Mouse (Mus musculus) gonadal fat pad, adult 2 months (tissue): ENCODE results near the gene Pnma5. TPM values are rescaled to one million over a fixed set of nuclear protein-coding genes. Genes with fewer than 3 reads are reported as not detected.
"Not testable (repeated sequence)": the region's sequence is repeated elsewhere in the genome, so short reads cannot be mapped to it uniquely, and the experiment has no call there.

Experiments
- DNase-seq: peaks from one replicate; pipeline ENCODE4 v3.0.0-alpha.2; 2012; ENCODE audit warnings: low read depth
- polyA plus RNA-seq: library from polyadenylated mRNA; depleted of rRNA; stranded (reverse); fragments of >200 nt; gene quantifications from 2 replicates; pipeline ENCODE4 v1.2.3, GENCODE M21; 2012; rRNA removed

Pnma5 gene
- polyA plus RNA-seq, result not detected in 2 replicates

DNA sequence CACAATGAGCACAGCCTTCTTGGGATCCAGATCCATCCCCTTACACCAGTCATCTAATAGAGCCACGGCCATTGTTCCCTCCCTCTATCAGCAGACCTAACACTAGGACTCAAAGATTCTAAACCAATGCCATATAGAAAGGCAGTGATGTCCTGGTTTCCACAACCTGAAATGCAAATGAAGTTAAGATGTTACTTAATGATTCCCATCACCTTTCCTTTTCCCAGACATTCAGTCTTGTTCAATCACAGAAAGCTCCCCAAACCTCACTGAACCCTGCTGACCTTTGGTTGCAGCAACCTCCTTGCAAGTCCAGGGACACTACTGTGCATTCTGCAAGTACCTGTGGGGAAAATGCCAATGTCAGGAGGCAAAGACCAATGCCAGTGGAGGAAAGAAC is at the start of gene Pnma5:
TSS of gene Pnma5 (minus strand) at position 101 of the 400 bp plus-strand sequence.
- DNase-seq, result no peak

DNA sequence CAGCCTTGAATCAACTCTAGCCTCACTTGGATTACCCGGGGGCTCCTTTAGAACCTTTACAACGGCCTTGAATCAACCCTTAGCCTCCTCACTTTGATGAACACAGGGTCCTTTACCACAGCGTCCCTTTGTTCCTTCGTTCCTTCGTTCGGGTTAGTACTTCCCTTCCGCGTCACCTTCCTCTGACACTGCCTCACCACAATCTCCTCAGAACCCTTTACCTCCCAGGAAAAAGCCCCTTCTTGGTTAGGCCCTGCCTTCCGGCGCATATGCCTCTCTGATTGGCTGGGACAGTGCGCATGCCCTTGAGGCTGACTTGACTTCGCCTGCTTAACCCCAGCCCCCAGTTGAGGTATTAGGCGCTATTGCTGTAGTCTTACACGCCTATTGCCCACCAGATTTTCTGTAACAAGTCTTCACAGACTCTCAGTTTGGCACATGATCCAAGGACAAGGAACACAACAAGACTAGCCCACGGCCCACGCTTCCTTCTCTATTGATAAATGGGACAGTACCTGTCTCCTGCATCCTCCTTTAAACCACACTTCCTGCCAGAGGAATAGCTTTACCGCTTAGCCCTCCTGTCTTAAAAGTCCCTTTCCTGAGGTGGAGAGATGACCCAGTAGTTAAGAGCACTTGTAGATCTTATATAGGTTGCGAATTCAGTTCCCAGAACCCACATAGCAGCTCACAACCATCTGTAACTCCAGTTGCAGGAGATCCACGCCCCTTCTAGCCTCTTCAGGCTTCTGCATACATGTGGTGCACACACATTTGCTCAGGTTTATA is 45.6 kb upstream of the Pnma5 start, which contains the start of gene Xlr4a:
TSS of gene Xlr4a (minus strand) at position 212 of the 789 bp plus-strand sequence.
- DNase-seq, result not testable (repeated sequence)

DNA sequence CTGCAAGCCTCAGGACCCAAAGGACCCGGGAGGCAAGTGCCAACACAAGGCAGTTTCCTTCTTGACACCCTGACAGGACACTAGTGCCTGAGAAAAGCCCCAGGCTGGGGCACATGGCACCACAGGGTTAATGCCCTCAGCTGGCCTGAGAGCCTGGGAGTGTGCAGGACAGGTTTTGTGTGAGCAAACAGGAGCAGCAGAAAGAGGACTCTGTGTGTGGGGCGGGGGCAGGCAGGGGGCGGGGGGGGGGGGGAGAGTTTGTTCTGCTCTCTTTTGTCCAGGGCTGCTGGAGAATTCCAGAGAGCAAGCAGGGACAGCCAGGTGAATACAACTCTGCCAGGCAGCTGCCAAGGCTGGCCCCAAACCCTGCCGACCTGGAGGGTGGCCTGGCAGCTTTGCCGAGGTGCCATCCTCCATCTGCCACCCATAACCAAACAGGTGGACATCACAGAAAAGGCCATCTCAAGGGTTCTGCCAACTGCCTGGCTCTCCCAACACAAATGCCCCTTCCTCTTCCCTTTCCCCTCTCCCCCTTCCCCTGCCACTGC is 29.9 kb upstream of the Pnma5 start:
- not testable (repeated sequence) for DNase-seq

DNA sequence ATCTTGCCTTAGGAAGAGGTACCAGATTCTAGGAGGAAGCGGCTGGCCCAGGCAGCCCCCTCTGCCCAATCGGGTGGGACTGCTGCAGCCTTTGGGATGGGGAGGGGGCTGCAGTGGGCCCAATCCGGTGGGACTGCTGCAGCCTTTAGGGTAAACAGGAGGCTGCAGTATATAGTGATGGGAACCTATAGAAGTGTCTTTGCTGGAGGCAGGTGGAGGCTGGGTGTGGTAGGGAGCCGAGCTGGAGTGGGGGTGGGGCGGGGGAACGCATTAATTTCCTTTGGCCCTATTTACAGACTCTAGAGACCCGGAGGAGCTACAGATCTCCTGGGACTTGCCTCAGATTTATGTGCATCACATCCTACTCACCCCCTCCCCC is 27.5 kb upstream of the Pnma5 start, which contains the start of gene Pnma3:
TSS of gene Pnma3 (plus strand) at position 373 of the 379 bp plus-strand sequence.
- DNase-seq, result no peak

DNA sequence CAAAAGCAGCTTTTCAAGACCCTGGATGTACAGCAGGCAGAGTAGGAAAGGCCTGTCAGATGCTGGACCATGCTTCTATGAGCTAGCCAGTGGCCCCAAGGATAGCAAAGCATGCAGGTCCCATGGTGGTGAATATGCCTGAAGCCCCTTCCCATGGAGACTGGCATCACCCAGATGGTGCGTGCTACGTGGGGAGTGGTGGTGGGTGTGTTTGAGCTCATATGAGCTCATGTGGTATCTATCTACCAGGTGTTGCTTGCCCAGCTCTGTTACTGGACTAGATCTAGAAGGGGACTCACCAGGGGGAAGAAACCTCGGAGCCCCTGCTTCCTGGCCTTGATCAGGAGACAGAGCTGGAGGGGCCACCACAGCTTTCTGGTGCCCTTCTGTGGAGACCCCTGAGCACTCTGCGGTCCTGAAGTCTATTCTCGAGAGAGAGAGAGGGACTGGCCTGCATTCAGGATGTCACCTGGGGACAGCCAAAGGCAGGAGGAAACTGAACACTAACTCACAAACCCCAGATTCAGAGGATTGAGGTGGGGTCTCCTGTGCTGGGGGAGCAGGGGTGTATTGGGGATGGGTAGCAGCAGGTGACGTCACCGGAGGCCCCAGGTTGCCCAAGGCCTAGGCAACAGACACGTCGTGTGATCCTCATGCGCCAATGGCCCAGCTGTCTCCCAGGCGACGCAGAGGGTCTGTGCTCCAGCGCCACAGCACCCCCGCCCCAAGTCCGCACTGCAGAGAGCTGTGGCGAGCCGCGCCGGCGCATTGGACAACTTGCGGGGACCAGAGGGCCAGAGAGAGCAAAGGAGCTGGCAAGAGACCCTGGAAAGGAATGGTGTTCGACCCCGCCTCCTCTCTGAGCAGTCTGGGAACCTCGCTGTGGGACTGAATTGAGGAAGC is 26.9 kb upstream of the Pnma5 start:
- DNase-seq, result no peak

DNA sequence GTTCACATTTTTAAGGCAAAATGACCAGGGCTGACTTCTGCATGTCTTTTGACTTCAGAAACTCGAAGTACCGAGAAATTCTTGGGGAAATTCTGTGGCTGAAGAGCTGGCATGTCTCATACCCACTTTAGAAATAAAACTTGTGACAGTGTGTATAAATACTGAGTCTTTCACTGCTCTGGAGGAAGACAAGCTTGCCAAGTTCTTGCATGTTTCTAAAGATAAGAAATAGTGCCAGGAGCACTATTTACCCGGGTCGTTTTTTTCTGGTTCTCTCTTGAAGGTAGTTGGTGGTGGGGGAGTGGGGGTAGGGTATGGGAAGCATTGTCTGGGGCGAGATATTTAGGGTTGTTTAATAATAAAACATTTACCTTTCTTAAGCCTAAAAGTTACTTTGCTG is 25.4 kb upstream of the Pnma5 start:
- DNase-seq, result no peak

DNA sequence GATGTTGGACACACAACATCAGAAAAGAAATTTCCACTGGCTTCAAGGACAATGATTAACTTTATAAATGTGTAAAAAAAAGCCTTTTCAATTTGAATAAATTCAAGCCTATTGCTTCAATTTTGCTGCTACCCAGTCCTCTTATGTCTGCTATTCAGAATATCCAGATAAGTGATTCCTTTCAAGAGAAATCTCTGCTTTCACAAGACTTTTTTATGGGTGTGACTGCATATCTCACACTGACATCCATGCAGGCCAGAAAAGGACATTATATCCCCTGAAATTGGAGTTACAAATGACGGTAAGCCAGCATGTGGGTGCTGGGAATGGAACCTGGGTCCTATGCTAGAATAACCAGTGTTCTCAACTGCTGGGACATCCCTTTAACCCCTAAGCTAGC is 24.6 kb upstream of the Pnma5 start:
- no peak for DNase-seq

DNA sequence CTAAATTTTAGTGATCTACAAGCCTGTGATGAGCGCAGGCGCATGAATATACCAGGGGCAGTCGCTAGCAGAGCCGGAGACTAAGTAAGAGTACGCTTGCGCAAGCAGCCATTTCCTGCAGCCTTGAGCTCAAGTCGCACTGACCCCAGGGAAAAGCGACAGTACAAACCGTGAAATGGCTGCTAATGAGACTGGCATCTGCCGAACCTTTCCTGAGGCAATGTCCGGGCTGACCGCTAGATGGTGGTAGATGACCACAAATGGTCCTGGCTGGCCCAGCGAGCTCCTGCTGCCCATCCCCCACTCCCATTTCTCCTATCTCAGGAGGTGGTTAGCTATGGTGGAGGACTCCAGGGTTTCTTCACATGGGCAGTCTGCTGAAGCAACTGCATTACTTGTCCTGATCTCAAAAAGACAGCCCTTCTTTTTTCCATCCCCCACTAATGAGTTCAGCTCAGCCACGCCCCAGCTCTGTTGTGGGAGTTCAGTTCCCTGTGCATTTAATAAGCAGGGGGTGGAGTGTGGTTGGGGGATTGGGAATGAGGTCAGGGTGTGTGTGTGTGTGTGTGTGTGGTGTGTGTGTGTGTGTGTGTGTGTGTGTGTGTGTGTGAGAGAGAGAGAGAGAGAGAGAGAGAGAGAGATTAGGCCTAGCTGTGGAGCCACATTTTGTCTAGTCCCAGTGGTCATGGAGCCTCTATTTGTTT is 17.1 kb upstream of the Pnma5 start:
- peak; percentile 17 for DNase-seq

DNA sequence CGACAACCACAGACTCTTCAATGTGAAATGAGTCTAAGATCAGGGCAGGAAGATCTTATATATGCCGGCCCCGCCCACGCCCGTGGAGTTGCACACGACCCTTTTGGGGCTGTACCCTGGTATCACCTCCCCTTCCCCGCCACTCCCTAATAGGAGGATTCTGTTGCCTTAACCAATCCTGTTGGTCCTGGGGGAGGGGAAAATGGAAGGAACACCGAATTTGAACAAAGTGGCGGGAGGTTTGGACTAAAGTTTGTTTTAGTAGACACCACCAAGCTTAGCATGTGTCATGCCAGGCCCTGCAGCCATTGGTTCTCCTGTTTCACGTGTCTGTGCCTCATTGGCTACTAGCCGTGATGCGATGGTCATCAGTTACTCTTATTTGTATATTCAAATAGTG is 2.8 kb upstream of the Pnma5 start:
- no peak for DNase-seq

DNA sequence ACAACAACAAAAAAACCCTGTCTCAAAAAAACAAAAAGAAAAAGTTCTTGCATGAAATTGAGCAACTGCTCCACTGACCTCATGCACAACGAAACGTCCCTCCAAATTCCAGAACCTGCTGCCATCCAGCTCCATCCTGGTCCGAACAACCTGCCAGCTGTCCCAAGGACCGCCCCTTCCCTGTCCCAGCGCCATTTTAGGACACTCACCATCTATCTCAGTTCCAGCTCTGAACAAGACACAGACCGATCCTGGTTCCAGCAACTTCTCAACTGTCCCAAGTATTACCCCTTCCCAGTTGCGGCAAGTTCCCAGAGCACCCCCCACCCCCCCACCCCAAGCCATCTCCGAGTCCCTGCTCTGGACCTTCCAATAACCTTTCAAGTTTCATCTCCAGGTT is 1.9 kb upstream of the Pnma5 start:
- DNase-seq, result no peak

DNA sequence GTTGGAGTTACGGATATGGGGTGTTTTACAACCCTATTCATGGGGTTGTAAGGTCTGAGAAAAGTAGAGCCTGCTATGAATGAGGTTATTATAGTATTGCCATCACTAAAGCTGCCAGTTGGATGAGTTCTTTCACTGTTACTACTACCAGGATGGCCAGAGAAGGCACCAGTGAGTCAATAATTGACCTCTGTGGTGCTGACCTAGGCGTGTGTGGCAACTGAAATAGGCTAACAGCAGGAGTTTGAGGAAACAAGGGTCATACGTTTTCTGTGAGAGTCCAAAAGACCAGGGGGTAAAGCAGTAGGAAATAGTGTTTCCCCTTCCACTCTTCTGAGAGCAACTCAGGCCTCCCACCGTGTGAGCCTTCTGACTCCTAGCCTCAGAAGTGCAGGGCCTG is 24.1 kb downstream of the Pnma5 start:
- DNase-seq, result no peak

DNA sequence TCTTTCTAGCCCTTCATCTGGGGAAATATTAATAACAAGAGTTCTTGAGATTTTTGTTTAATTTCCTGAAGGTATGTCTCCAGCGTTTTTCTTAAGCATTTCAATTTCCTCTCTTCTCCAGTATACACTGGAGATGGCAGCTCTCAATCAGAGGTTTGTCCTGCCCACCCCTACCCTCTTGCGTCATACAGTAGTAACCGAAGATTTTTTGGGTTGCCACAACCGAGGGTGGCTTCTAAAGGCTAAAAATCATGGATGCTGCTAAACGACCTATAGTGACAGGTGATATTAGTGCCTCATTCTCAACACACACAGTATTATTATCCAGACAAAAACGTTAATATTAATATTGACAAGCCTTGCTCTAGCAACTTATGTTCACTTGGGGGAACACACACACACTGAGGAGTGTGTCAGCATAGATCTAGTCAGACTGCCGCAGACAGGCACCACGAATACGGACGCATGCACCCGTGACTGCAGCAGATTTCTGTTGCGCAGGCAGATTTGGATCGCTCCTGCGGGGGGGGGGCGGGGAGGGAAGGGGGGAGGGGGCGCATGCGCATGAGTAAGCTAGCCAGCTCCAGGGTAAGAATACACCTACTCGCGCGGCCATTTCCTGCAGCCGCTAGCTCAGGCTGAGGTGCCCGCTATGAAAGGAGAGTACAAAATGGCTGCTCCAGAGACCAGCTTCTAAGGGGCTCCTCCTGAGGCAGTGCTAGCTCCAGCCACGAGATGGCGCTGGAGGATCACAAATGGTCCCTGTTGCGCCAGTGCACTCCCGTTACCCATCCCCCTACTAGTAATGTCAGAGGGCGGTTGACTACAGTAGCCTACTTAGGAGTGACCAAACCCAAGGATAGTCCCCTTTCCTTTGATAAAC is 29.1 kb downstream of the Pnma5 start:
- no peak for DNase-seq

DNA sequence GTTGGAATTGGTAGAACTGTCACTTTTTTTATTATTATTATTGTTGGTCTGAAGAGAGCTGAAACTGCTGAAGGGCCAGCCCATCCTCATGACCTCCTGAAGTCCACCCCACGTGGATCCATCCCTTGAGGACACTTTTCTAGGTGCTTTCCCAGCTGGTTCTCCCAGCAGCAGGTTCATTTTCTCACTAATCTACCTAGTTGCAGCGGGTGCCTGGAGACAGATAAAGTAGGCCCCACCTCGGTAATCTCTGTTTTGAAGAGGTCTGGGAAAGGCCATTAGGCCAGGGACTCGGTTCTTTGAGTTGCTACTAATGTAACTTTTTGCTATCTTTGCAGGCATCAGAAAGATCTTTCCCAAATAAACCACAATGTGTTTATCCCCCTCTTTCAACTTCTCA is 31.2 kb downstream of the Pnma5 start:
- no peak for DNase-seq

DNA sequence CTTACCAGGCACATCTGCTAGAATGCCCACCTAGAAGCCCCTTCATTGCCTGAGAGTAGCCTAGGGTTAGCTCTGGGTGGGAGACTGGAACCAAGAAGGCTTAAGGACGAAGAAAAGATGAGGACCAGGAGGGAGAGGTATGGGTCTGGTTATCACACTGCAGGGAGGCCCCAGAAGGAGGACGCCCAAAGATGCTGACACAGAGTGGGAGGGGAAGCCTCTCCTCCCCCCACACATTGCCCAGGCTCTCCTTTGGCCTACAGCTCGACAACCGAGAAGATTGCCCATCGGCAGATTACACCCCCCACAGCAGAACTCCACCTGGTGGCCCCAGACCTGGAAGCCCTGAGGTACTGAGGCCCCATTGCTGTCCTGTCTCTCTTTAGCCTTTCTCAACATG is 33.8 kb downstream of the Pnma5 start:
- DNase-seq, result no peak

DNA sequence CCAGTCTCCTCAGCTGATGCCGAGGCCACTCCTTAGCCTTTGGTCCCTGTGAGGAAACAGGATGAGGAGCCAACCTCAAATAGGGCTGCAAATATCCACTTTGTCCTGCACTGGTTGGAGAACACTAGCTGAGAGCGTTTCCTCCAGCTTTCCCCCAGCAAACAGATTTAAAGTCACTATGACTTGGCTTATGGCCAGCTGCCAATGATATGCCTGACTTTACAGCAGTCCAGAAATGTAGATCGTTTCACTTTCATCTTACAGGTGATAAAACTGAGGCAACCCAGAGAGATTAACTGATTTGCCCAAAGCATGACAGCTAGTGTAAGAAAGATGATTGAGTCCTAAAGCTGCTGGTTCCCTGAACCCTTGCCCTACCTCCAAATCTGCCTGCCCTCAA is 41.4 kb downstream of the Pnma5 start:
- no peak for DNase-seq

DNA sequence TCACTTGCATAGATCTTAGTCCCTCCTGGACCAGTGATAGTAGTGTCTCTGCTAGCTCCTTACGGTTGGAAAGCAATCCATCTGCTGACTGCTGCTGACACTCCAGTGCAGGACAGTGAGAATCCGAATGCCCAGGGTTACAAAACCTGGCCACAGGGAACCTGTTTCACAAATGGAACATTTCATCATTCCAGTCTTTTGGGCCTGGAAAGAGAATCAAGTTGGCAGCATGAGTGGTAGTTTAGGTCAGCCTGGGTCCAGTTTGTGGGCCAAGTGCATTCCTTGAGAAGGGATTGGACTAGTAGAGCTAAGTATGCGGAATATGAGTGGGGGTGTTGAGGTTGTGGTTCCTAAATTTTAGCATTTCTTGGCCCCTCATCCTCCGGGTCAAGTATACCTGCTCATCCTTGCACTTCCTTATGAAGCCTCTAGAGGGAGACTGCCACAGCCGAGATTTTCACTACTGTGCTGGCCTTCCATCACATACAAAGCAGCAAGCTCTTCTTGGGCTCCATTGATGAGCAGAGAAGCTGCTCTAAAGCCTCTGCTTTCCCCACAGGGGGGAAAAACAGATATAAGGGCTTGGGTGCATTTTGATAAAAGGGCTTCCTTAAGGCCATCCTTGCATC is 44.5 kb downstream of the Pnma5 start:
- DNase-seq, result no peak

DNA sequence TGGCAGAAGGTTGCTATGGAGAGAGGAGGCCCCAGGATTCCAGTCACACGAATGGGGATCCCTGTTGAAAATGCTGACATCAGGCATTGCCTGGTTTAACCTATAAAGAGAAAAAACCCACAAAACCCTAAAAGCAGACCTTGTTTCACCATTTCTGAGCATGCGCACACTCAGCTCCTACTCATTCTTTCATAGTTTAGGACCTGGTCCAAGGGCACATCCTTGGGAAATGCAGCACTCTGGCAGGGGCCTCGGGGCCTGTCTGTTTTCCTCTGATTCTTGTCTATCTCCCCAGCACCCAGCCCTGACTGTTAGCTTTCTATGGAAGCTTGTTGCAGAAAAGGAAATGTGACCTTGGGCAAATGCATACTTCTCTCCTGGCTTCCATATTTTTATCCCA is 46.3 kb downstream of the Pnma5 start:
- no peak for DNase-seq

DNA sequence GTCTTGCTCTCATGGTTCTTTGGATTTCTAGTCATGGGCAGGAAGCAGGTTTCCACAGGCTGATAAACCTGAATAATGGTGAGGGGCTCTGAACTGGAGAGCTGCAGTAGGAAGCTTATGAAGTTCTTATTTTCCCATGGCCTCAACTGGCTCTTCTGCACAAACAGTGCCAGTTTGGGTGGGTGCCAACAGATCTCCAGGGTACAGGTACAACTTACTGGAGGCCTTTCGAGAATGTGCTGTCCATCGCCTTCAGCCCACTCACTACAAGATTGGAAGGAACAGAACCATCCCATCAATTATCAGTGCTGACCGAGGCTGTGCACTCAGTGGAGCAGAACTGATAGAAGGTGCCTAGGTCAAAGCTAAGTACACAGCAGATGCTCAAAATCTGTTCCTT is 48.5 kb downstream of the Pnma5 start:
- no peak for DNase-seq

DNA sequence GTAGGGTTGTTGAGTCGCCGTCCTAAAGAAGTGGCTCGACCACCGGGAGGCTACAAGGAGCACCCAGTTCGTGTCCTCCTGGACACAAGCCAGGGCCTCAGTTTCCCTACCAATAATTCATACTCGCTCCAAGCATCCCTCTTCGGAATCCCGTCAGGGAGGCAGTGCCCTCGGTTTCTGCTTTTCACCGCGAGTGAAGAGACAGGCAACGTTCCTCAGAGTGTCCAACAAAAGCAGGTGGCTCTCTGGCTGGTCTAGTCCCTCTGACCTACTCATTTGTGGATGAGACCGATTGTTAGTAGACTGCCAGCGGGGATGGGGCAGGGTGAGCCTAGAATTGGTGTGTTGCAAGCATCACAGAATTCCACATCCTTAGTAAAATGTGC is 49.4 kb downstream of the Pnma5 start:
- DNase-seq, result no peak

DNA sequence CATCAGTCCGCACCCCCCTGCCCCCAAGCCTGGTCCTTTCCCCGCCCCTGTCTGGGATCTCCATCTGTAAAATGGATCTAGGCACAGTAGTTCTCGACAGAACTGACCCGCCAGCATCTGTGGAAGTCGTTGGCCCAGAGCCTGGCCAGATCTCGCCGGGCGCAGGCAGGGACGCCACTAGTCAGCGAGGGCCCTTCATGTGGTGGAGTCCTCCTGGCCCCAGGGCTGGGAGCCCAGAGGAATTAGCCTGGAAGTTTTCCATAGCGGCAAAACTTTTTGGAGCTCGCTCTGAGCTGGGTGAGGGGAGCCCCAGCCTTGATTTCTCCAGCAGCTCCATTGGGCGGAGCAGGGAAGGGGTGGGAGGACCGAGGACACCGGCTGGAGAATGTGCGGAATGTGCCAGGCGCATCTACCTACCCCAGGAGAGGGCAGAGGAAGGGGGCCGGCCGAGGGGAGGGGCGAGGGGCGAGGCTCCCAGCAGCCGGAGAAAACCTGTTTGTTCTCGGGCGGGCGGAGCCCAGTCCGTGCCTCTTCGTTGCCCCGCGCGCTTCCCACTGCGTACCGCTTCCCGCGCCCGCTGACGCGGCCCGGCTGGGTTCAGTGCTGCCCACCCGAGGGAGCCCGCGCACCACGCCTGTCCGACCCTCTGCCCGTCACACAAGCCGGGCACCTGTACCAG is 49.9 kb downstream of the Pnma5 start, which contains the start of gene Zfp185:
TSS of gene Zfp185 (plus strand) at position 499 of the 679 bp plus-strand sequence.
- no peak for DNase-seq
